In genomic region chr13:12473724-12474378, GRCm38 (mm10) we compare ENCODE assay signal across 9 mouse cellular contexts. TPM values are rescaled to one million over a fixed set of nuclear protein-coding genes. Genes with fewer than 3 reads are reported as not detected.
A peak's percentile ranks its signal among the peaks of the same experiment; 100 is the strongest.
DNase-seq lines count a peak whose midpoint lies in the region; ATAC-seq and TF ChIP-seq lines count a peak whose summit lies in the region.
"Had no signal": no experiment of that assay in that cellular context is flagged by ENCODE, and none has a peak within 500 bp of the region (broad histone marks: within the 10 kb centered on the region; RNA-seq: fewer than 3 reads in every experiment).

No protein-coding gene starts in this region.

- no peaks in the 10 kb centered on the region for H3K79me2 ChIP-seq in liver, adult 2 months (ENCODE audit: control insufficient read depth, insufficient read depth, low read length)

- H3K27me3 ChIP-seq in kidney, embryonic 15.5 days = no peaks in the 10 kb centered on the region
- no peaks in the 10 kb centered on the region for H3K27me3 ChIP-seq in liver, adult 2 months (ENCODE audit: control insufficient read depth, insufficient read depth, low read length)
- no peaks in the 10 kb centered on the region for H3K27me3 ChIP-seq in neural tube, embryonic 13.5 days
- no peaks in the 10 kb centered on the region for H3K27me3 ChIP-seq in stomach, postnatal 0 days (ENCODE audit: control insufficient read depth, insufficient read depth, low read length)
- H3K27me3 ChIP-seq: embryonic facial prominence, embryonic 15.5 days had no signal

- H3K4me3 ChIP-seq in kidney, embryonic 15.5 days (replicated peaks) = no peak overlapping the region
- H3K4me3 ChIP-seq in liver, adult 2 months (ENCODE audit: insufficient read depth, low read depth, low read length) = no peak overlapping the region
- no peak overlapping the region for H3K4me3 ChIP-seq in neural tube, embryonic 13.5 days
- no peak overlapping the region for H3K4me3 ChIP-seq in stomach, postnatal 0 days (ENCODE audit: low read depth, low read length)
- H3K4me3 ChIP-seq: embryonic facial prominence, embryonic 15.5 days had no signal

- no peak overlapping the region for H3K9ac ChIP-seq in kidney, embryonic 15.5 days
- no peak overlapping the region for H3K9ac ChIP-seq in liver, adult 2 months (ENCODE audit: low read depth, low read length)
- H3K9ac ChIP-seq in neural tube, embryonic 13.5 days = no peak overlapping the region
- no peak overlapping the region for H3K9ac ChIP-seq in stomach, postnatal 0 days (ENCODE audit: low read length)
- H3K9ac ChIP-seq: embryonic facial prominence, embryonic 15.5 days had no signal

- WGBS in kidney, embryonic 15.5 days = 40% methylated on average over 8 of the region's 8 CpGs
- 39% methylated on average over 8 of the region's 8 CpGs for WGBS in liver, adult 2 months
- 40% methylated on average over 8 of the region's 8 CpGs for WGBS in neural tube, embryonic 13.5 days
- WGBS in stomach, postnatal 0 days = 34% methylated on average over 8 of the region's 8 CpGs

- peak; percentile 45 to 56 for DNase-seq in urinary bladder, adult 18-20 months (ENCODE audit: low spot score in 2 of 2)
- no peak for DNase-seq in urinary bladder, postnatal 10 days (ENCODE audit: low spot score)
- DNase-seq in embryo, embryonic 10.5 days (ENCODE audit: low spot score) = peak; percentile 90
- DNase-seq in gastrocnemius, postnatal 25 days = peak; percentile 25
- DNase-seq in liver, adult 2 months (ENCODE audit: extremely low read depth, low read depth, low spot score) = peak; percentile 43
- peak; percentile 77 for DNase-seq in stomach, postnatal 0 days (ENCODE audit: low spot score)

- H3K36me3 ChIP-seq in kidney, embryonic 15.5 days = no peaks in the 10 kb centered on the region
- no peaks in the 10 kb centered on the region for H3K36me3 ChIP-seq in liver, adult 2 months (ENCODE audit: control insufficient read depth, insufficient read depth, low read length)
- no peaks in the 10 kb centered on the region for H3K36me3 ChIP-seq in neural tube, embryonic 13.5 days
- no peaks in the 10 kb centered on the region for H3K36me3 ChIP-seq in stomach, postnatal 0 days (ENCODE audit: control insufficient read depth, insufficient read depth, low read length)
- H3K36me3 ChIP-seq: embryonic facial prominence, embryonic 15.5 days had no signal

- peaks cover 6% of the 10 kb centered on the region; the same call in 1 of the 2 replicates for H3K4me1 ChIP-seq in kidney, embryonic 15.5 days
- H3K4me1 ChIP-seq in liver, adult 2 months (ENCODE audit: control insufficient read depth, insufficient read depth, low read length) = no peaks in the 10 kb centered on the region
- no peaks in the 10 kb centered on the region for H3K4me1 ChIP-seq in neural tube, embryonic 13.5 days (replicated peaks)
- H3K4me1 ChIP-seq in stomach, postnatal 0 days (replicated peaks; ENCODE audit: control insufficient read depth, insufficient read depth) = no peaks in the 10 kb centered on the region
- H3K4me1 ChIP-seq: embryonic facial prominence, embryonic 15.5 days had no signal

- no peak for TF ChIP-seq POLR2A in liver, adult 2 months (IDR thresholded peaks at IDR 0.05; ENCODE audit: extremely low read depth, insufficient read depth, low read length)

- TF ChIP-seq EP300 in stomach, postnatal 0 days (optimal IDR thresholded peaks at IDR 0.05) = no peak

- no peak overlapping the region for H3K27ac ChIP-seq in kidney, embryonic 15.5 days
- H3K27ac ChIP-seq in liver, adult 2 months (replicated peaks; ENCODE audit: insufficient read depth, low read depth, low read length) = no peak overlapping the region
- H3K27ac ChIP-seq in neural tube, embryonic 13.5 days (replicated peaks) = no peak overlapping the region
- H3K27ac ChIP-seq in stomach, postnatal 0 days (replicated peaks) = no peak overlapping the region
- H3K27ac ChIP-seq: embryonic facial prominence, embryonic 15.5 days had no signal

- no peaks in the 10 kb centered on the region for H3K9me3 ChIP-seq in kidney, embryonic 15.5 days (replicated peaks)
- H3K9me3 ChIP-seq in neural tube, embryonic 13.5 days = no peaks in the 10 kb centered on the region
- no peaks in the 10 kb centered on the region for H3K9me3 ChIP-seq in stomach, postnatal 0 days (ENCODE audit: control insufficient read depth, low read length)
- H3K9me3 ChIP-seq: embryonic facial prominence, embryonic 15.5 days had no signal

- no peak overlapping the region for H3K4me2 ChIP-seq in kidney, embryonic 15.5 days
- H3K4me2 ChIP-seq in neural tube, embryonic 13.5 days = no peak overlapping the region
- no peak overlapping the region for H3K4me2 ChIP-seq in stomach, postnatal 0 days (replicated peaks; ENCODE audit: low read depth)
- H3K4me2 ChIP-seq: embryonic facial prominence, embryonic 15.5 days had no signal

- peak; percentile 41; the same call in 1 of the 2 replicates for ATAC-seq in kidney, embryonic 15.5 days (replicated peaks; ENCODE audit: low FRiP score)
- peak; percentile 86 for ATAC-seq in neural tube, embryonic 13.5 days (ENCODE audit: low read depth)
- ATAC-seq in stomach, postnatal 0 days (ENCODE audit: low FRiP score, low TSS enrichment) = peak; percentile 46; the same call in 1 of the 2 replicates

- TF ChIP-seq CTCF in liver, adult 2 months (IDR thresholded peaks at IDR 0.05; ENCODE audit: low read depth, low read length) = peak; percentile 68
- TF ChIP-seq CTCF in stomach, postnatal 0 days (IDR thresholded peaks at IDR 0.05; ENCODE audit: low read depth) = peak; percentile 94

RNA-seq across cellular contexts. Expression of gene Lgals8, which starts 9.1 kb away (rescaled TPM):
- 10 to 100 TPM; 25.3 to 32.4 TPM for total RNA-seq in gastrocnemius, postnatal 25 days (2021)
- 20.4 and 22.5 TPM in 2 replicates for polyA plus RNA-seq in kidney, embryonic 15.5 days (2015; fragmentation: Nextera tagmentation; extraction: Ambion mirVana)
- total RNA-seq in liver, adult 2 months (2014; rRNA removed) = 134 and 180 TPM in 2 replicates
- polyA plus RNA-seq in liver, adult 2 months (2012; rRNA removed) = 44.7 and 51.6 TPM in 2 replicates
- polyA plus RNA-seq in neural tube, embryonic 13.5 days (2015; fragmentation: Nextera tagmentation; extraction: Ambion mirVana) = 21.9 and 23.5 TPM in 2 replicates
- 24.0 and 26.1 TPM in 2 replicates for polyA plus RNA-seq in stomach, postnatal 0 days (2015; fragmentation: Nextera tagmentation; extraction: Ambion mirVana)

RNA-seq across cellular contexts. Expression of gene Edaradd, which starts 46.4 kb away (rescaled TPM):
- not detected for total RNA-seq in gastrocnemius, postnatal 25 days (2021)
- 2.4 TPM in 2 replicates for polyA plus RNA-seq in kidney, embryonic 15.5 days (2015; fragmentation: Nextera tagmentation; extraction: Ambion mirVana)
- 0.09 and 0.13 TPM in 2 replicates for total RNA-seq in liver, adult 2 months (2014; rRNA removed)
- 0.07 TPM in 1 of 2 replicates, not detected in the other for polyA plus RNA-seq in liver, adult 2 months (2012; rRNA removed)
- polyA plus RNA-seq in neural tube, embryonic 13.5 days (2015; fragmentation: Nextera tagmentation; extraction: Ambion mirVana) = 1.0 and 1.4 TPM in 2 replicates
- polyA plus RNA-seq in stomach, postnatal 0 days (2015; fragmentation: Nextera tagmentation; extraction: Ambion mirVana) = 2.2 and 2.4 TPM in 2 replicates
